Mouse (Mus musculus) cerebellum, adult 2 months (tissue): Measurements from ENCODE around the gene Ctdsp1.

Experiments
- CTCF ChIP-seq: fragments of 200-500 bp; IDR thresholded peaks from 2 replicates; pipeline ENCODE4 v1.5.1; 2011; ENCODE audit warnings: low read depth, mild to moderate bottlenecking, control low read depth, low read length, moderate library complexity, borderline replicate concordance; ENCODE audit not compliant: insufficient read depth
- POLR2A ChIP-seq: fragments of 200-500 bp; IDR thresholded peaks from 2 replicates; pipeline ENCODE4 v1.6.1; 2011; ENCODE audit warnings: low read length, control low read depth, borderline replicate concordance; ENCODE audit not compliant: insufficient read depth

DNA sequence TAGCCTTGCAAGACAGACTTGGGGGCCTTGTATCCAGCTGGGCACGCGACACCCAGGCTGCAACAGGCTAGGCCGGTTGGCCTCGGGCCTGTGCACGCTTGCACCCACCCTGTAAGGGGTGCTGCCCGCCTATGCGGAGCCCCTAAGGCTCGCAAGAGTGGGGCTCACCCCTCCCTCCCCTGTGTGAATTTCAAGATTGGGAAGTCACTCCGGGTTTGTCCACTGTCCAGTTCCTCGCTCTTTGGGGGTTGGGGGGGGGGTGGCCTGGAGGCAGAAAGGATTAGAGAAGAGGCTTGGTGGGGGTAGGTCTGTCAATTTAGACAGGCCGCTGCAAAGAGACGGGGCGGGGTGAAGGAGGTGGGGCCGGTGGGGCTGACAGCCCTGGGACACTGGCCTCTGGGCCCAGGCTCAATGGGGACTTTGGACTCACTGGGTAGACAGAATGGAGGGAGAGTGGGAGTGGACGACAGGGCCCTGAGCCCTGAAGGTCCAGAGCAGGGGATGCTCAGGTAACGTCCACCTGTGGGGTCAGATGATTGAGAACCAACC lies 1.2 kb downstream of the Ctdsp1 start:
- TF ChIP-seq CTCF, result no peak
- TF ChIP-seq POLR2A, result no peak
